Mouse (Mus musculus) B cell, adult 67 days (primary cell): ENCODE measurements around the gene Zan. TPM values are rescaled to one million over a fixed set of nuclear protein-coding genes. Genes with fewer than 3 reads are reported as not detected.

Experiments
- total RNA-seq, 2 experiments: library from RNA; stranded (reverse); gene quantifications; 4 replicates each; pipeline ENCODE4 v1.2.4; 2023

The Zan gene
- not detected for total RNA-seq

GRCm38 (mm10) chr5:137476964-137477363, at the start of gene Zan:
Zan (minus strand) TSS chr5:137477064.

GRCm38 (mm10) chr5:137518436-137518835, 41.6 kb upstream of the Zan start, which contains the start of gene Gigyf1:
Gigyf1 (plus strand) TSS chr5:137518548.

GRCm38 (mm10) chr5:137501709-137502666, 25.1 kb upstream of the Zan start, which contains the start of gene Pop7:
Pop7 (minus strand) TSS chr5:137502518.

GRCm38 (mm10) chr5:137349384-137350204, 127.3 kb downstream of the Zan start, which contains the start of gene Ephb4:
Ephb4 (plus strand) TSS chr5:137350109.

GRCm38 (mm10) chr5:137333512-137334174, 143.2 kb downstream of the Zan start, which contains the start of gene Slc12a9:
Slc12a9 (minus strand) TSS chr5:137333597.

Other genes starting within 250 kb of the Zan start
- gene Ache, start 189.5 kb downstream of the Zan start, total RNA-seq, result under 1 TPM in 1 of 2 experiments, not detected in 1; 0.23 TPM
- 1 to 10 TPM; 1.5 to 1.6 TPM for gene Ufsp1, start 182.4 kb downstream of the Zan start, total RNA-seq
- gene Srrt, start 169.4 kb downstream of the Zan start, total RNA-seq, result 100 to 1,000 TPM; 445 to 469 TPM
- gene Trip6, start 162.7 kb downstream of the Zan start, total RNA-seq, result 10 to 100 TPM in 1 of 2 experiments, 1 to 10 TPM in 1; 7.3 to 10.4 TPM
- gene Slc12a9, start 143.5 kb downstream of the Zan start, total RNA-seq, result 10 to 100 TPM; 23.7 to 28.5 TPM
- not detected for gene Ephb4, start 127.0 kb downstream of the Zan start, total RNA-seq
- 10 to 100 TPM; 24.3 to 29.7 TPM for gene Pop7, start 25.5 kb upstream of the Zan start, total RNA-seq
- 100 to 1,000 TPM; 123 to 130 TPM for gene Gigyf1, start 41.5 kb upstream of the Zan start, total RNA-seq
- gene Epo, start 56.2 kb upstream of the Zan start, total RNA-seq, result not detected
- 100 to 1,000 TPM; 426 to 449 TPM for gene Gnb2, start 56.4 kb upstream of the Zan start, total RNA-seq
- not detected for gene Actl6b, start 76.5 kb upstream of the Zan start, total RNA-seq
- gene Tfr2, start 92.8 kb upstream of the Zan start, total RNA-seq, result 1 to 10 TPM in 1 of 2 experiments, not detected in 1; 1.2 TPM
- gene Mospd3, start 124.0 kb upstream of the Zan start, total RNA-seq, result 10 to 100 TPM; 35.1 to 36.0 TPM
- 1 to 10 TPM in 1 of 2 experiments, not detected in 1; 1.6 TPM for gene Pcolce, start 136.7 kb upstream of the Zan start, total RNA-seq
- gene Fbxo24, start 151.9 kb upstream of the Zan start, total RNA-seq, result under 1 TPM in 1 of 2 experiments, not detected in 1; 0.39 TPM
- 100 to 1,000 TPM; 216 to 222 TPM for gene Lrch4, start 152.1 kb upstream of the Zan start, total RNA-seq
- 10 to 100 TPM; 65.4 to 76.3 TPM for gene Gm20605, start 152.1 kb upstream of the Zan start, total RNA-seq
- 100 to 1,000 TPM; 113 to 123 TPM for gene Sap25, start 164.3 kb upstream of the Zan start, total RNA-seq
- gene Irs3, start 168.7 kb upstream of the Zan start, total RNA-seq, result not detected
- 10 to 100 TPM; 17.9 to 21.4 TPM for gene Agfg2, start 207.7 kb upstream of the Zan start, total RNA-seq